Mouse (Mus musculus) spleen, adult 2 months (tissue): ENCODE measurements around the gene Cnot1.

ENCODE experiments used
- CTCF ChIP-seq: fragments of 200-500 bp; IDR thresholded peaks from 2 replicates; pipeline ENCODE4 v1.5.1; 2011; ENCODE audit warnings: mild to moderate bottlenecking, inconsistent platforms; ENCODE audit not compliant: insufficient read depth, insufficient read length, insufficient replicate concordance; ENCODE audit errors: extremely low read depth
- POLR2A ChIP-seq: fragments of 200-500 bp; IDR thresholded peaks from 2 replicates; pipeline ENCODE4 v1.6.1; 2011; ENCODE audit warnings: low read depth, low read length, inconsistent platforms

GRCm38 (mm10) chr8:95698179-95698578, 109.1 kb downstream of the Cnot1 start:
- TF ChIP-seq POLR2A: no peak
- TF ChIP-seq CTCF: no peak
